Mouse (Mus musculus): Measurements from ENCODE around the gene Rab12. TPM values are rescaled to one million over a fixed set of nuclear protein-coding genes. Genes with fewer than 3 reads are reported as not detected.
"Not testable (repeated sequence)": the region's sequence is repeated elsewhere in the genome, so short reads cannot be mapped to it uniquely, and the experiment has no call there.

Gene Rab12
- polyA plus RNA-seq, 1 experiment from 2014 or later = 60.1 TPM

GRCm38 (mm10) chr17:66523396-66523795 is 3.9 kb upstream of the Rab12 start:
- Histone ChIP-seq H3K9ac (ENCODE audit: low read depth, low read length) (no peak overlapping the region), H3K4me3 (ENCODE audit: low read depth, low read length) (no peak overlapping the region), H3K27me3 (replicated peaks; ENCODE audit: control insufficient read depth, insufficient read depth, low read length) (no peaks in the 10 kb centered on the region), H3K9me3 (ENCODE audit: control insufficient read depth, low read length) (no peaks in the 10 kb centered on the region), H3K4me1 (ENCODE audit: control insufficient read depth, insufficient read depth, low read length) (peaks cover 3% of the 10 kb centered on the region; the same call in 1 of the 2 replicates), H3K27ac (replicated peaks; ENCODE audit: low read depth, low read length) (no peak overlapping the region), H3K36me3 (ENCODE audit: control insufficient read depth, insufficient read depth, low read length) (no peaks in the 10 kb centered on the region), H3K4me2 (ENCODE audit: low read depth, low read length) (no peak overlapping the region)
- 60% methylated on average over 5 of the region's 5 CpGs for WGBS
- DNase-seq (ENCODE audit: low spot score) (no peak), ATAC-seq (ENCODE audit: low read depth) (no peak)

- not testable (repeated sequence) for H3K4me1 ChIP-seq (ENCODE audit: control insufficient read depth, insufficient read depth, low read length); ATAC-seq (ENCODE audit: low read depth)
- 92% methylated on average over 1 of the region's 1 CpGs for WGBS
Observed at GRCm38 (mm10) chr17:66522631-66523030, 3.1 kb upstream of the Rab12 start.

GRCm38 (mm10) chr17:66518877-66519553 is 514 bp downstream of the Rab12 start:
- no peak for DNase-seq (ENCODE audit: low spot score)
- H3K9me3 ChIP-seq (ENCODE audit: control insufficient read depth, low read length) = no peaks in the 10 kb centered on the region

More at GRCm38 (mm10) chr17:66522631-66523030, 3.1 kb upstream of the Rab12 start:
- peak; percentile 36 for DNase-seq (ENCODE audit: low spot score)
- not testable (repeated sequence) for H3K4me3 ChIP-seq (ENCODE audit: low read depth, low read length); H3K9ac ChIP-seq (ENCODE audit: low read depth, low read length); H3K27ac ChIP-seq (replicated peaks; ENCODE audit: low read depth, low read length); H3K4me2 ChIP-seq (ENCODE audit: low read depth, low read length); H3K9me3 ChIP-seq (ENCODE audit: control insufficient read depth, low read length); H3K27me3 ChIP-seq (replicated peaks; ENCODE audit: control insufficient read depth, insufficient read depth, low read length); H3K36me3 ChIP-seq (ENCODE audit: control insufficient read depth, insufficient read depth, low read length)

GRCm38 (mm10) chr17:66516953-66517352 is 2.6 kb downstream of the Rab12 start:
- ATAC-seq (ENCODE audit: low read depth) (no peak), DNase-seq (ENCODE audit: low spot score) (no peak)
- H3K9me3 ChIP-seq (ENCODE audit: control insufficient read depth, low read length) = no peaks in the 10 kb centered on the region
- peaks cover 7% of the 10 kb centered on the region for H3K4me1 ChIP-seq (ENCODE audit: control insufficient read depth, insufficient read depth, low read length)
- no peaks in the 10 kb centered on the region for H3K36me3 ChIP-seq (ENCODE audit: control insufficient read depth, insufficient read depth, low read length)
- H3K27me3 ChIP-seq (replicated peaks; ENCODE audit: control insufficient read depth, insufficient read depth, low read length) = no peaks in the 10 kb centered on the region
- H3K4me3 ChIP-seq (ENCODE audit: low read depth, low read length) = no peak overlapping the region
- no peak overlapping the region for H3K9ac ChIP-seq (ENCODE audit: low read depth, low read length)
- H3K4me2 ChIP-seq (ENCODE audit: low read depth, low read length) = no peak overlapping the region
- 74% methylated on average over 4 of the region's 4 CpGs for WGBS
- no peak overlapping the region for H3K27ac ChIP-seq (replicated peaks; ENCODE audit: low read depth, low read length)

More at GRCm38 (mm10) chr17:66518877-66519553, 514 bp downstream of the Rab12 start:
- H3K4me2 ChIP-seq (ENCODE audit: low read depth, low read length) = peak overlapping the region; percentile 81
- under 1% methylated on average over 30 of the region's 57 CpGs for WGBS
- no peaks in the 10 kb centered on the region for H3K36me3 ChIP-seq (ENCODE audit: control insufficient read depth, insufficient read depth, low read length)
- peaks cover 7% of the 10 kb centered on the region for H3K4me1 ChIP-seq (ENCODE audit: control insufficient read depth, insufficient read depth, low read length)
- peak overlapping the region; percentile 92 for H3K9ac ChIP-seq (ENCODE audit: low read depth, low read length)
- ATAC-seq (ENCODE audit: low read depth) = peak; percentile 49
- H3K4me3 ChIP-seq (ENCODE audit: low read depth, low read length) = peak overlapping the region; percentile 82
- no peaks in the 10 kb centered on the region for H3K27me3 ChIP-seq (replicated peaks; ENCODE audit: control insufficient read depth, insufficient read depth, low read length)
- peak overlapping the region; percentile 18; the same call in 1 of the 2 replicates for H3K27ac ChIP-seq (replicated peaks; ENCODE audit: low read depth, low read length)

GRCm38 (mm10) chr17:66514288-66514995 is 5.1 kb downstream of the Rab12 start:
- Histone ChIP-seq H3K4me2 (ENCODE audit: low read depth, low read length) (no peak overlapping the region), H3K9me3 (ENCODE audit: control insufficient read depth, low read length) (no peaks in the 10 kb centered on the region), H3K4me3 (ENCODE audit: low read depth, low read length) (no peak overlapping the region), H3K27ac (replicated peaks; ENCODE audit: low read depth, low read length) (no peak overlapping the region), H3K36me3 (ENCODE audit: control insufficient read depth, insufficient read depth, low read length) (no peaks in the 10 kb centered on the region), H3K4me1 (ENCODE audit: control insufficient read depth, insufficient read depth, low read length) (peaks cover 7% of the 10 kb centered on the region), H3K27me3 (replicated peaks; ENCODE audit: control insufficient read depth, insufficient read depth, low read length) (no peaks in the 10 kb centered on the region), H3K9ac (ENCODE audit: low read depth, low read length) (no peak overlapping the region)
- ATAC-seq (ENCODE audit: low read depth) = no peak
- WGBS = 86% methylated on average over 10 of the region's 10 CpGs
- DNase-seq (ENCODE audit: low spot score) = no peak

- no peak overlapping the region for H3K9ac ChIP-seq (ENCODE audit: low read depth, low read length)
- no peak overlapping the region for H3K4me2 ChIP-seq (ENCODE audit: low read depth, low read length)
- H3K36me3 ChIP-seq (ENCODE audit: control insufficient read depth, insufficient read depth, low read length) = peaks cover 5% of the 10 kb centered on the region
- no peaks in the 10 kb centered on the region for H3K4me1 ChIP-seq (ENCODE audit: control insufficient read depth, insufficient read depth, low read length)
- no peak for DNase-seq (ENCODE audit: low spot score)
- no peak for ATAC-seq (ENCODE audit: low read depth)
- WGBS = 76% methylated on average over 15 of the region's 15 CpGs
- H3K27ac ChIP-seq (replicated peaks; ENCODE audit: low read depth, low read length) = no peak overlapping the region
- H3K9me3 ChIP-seq (ENCODE audit: control insufficient read depth, low read length) = no peaks in the 10 kb centered on the region
- no peaks in the 10 kb centered on the region for H3K27me3 ChIP-seq (replicated peaks; ENCODE audit: control insufficient read depth, insufficient read depth, low read length)
- H3K4me3 ChIP-seq (ENCODE audit: low read depth, low read length) = no peak overlapping the region
Observed at GRCm38 (mm10) chr17:66512202-66512956, 7.2 kb downstream of the Rab12 start.

GRCm38 (mm10) chr17:66510221-66510683 is 9.3 kb downstream of the Rab12 start:
- no peak overlapping the region; the same call in 1 of the 2 replicates for H3K27ac ChIP-seq (replicated peaks; ENCODE audit: low read depth, low read length)

More at GRCm38 (mm10) chr17:66510221-66510683, 9.3 kb downstream of the Rab12 start:
- H3K36me3 ChIP-seq (ENCODE audit: control insufficient read depth, insufficient read depth, low read length) = peaks cover 11% of the 10 kb centered on the region
- DNase-seq (ENCODE audit: low spot score) (peak; percentile 24), ATAC-seq (ENCODE audit: low read depth) (0 out of 2 replicates have a peak, but pooled peaks have one; percentile 51)
- H3K9me3 ChIP-seq (ENCODE audit: control insufficient read depth, low read length) = no peaks in the 10 kb centered on the region
- H3K9ac ChIP-seq (ENCODE audit: low read depth, low read length) = no peak overlapping the region
- no peaks in the 10 kb centered on the region for H3K27me3 ChIP-seq (replicated peaks; ENCODE audit: control insufficient read depth, insufficient read depth, low read length)
- H3K4me3 ChIP-seq (ENCODE audit: low read depth, low read length) = no peak overlapping the region
- no peak overlapping the region for H3K4me2 ChIP-seq (ENCODE audit: low read depth, low read length)
- no peaks in the 10 kb centered on the region for H3K4me1 ChIP-seq (ENCODE audit: control insufficient read depth, insufficient read depth, low read length)
- 46% methylated on average over 10 of the region's 10 CpGs for WGBS
